ENCODE assay signal across 8 mouse cellular contexts in the genomic region with DNA sequence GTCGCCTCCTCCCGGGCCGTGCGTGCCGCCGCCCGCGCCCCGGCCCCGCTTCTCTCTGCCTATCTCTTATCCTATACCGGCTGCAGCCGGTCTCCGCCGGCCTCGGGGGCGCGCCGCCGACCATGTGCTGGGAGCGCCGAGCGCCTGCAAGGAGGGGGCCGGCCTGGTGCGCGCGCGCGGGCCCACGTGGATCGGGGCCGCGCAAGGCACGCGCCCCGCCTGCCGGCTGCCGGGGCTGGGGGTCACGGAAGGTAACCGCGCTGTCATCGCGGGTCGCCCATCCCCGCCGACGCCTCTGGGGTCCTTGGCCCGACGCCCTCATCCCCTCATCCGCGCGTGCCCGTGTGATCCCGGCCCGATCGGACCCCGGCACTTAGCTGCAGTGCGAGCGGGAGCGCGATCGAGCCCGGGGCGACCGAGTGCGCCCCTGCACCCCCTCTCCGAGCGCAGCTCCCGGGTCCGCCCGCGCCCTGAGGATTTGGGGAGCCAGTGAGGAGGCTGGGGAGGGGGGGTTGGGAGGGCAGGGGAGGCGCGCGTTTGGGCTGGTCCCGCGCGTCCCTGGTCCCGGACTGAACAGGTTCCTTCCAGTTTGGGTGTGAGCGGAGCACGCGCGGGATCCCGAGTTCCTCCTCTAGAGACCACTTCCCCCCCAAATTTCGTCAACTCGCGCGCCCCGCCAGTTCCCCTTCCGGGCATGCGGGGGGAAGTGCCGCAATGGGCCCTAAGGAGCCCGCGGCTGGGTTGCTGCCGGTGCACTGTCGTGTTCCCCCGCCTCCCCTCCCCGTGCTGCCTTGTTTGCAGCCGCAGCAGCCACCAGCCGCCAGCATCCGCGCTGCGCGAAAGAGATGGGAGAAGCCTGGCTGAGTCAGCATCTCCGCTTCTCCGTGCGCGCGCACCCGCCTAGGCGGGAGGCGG. TPM values are rescaled to one million over a fixed set of nuclear protein-coding genes. Genes with fewer than 3 reads are reported as not detected.
DNase-seq lines count a peak whose midpoint lies in the region; ATAC-seq and TF ChIP-seq lines count a peak whose summit lies in the region.

A gene (plus strand): TSS at position 204 of the 915 bp plus-strand sequence.
A gene (minus strand): TSS at position 428 of the 915 bp plus-strand sequence.

- peak; percentile 88 for DNase-seq in MN1 (ENCODE audit: low spot score)
- DNase-seq in cerebellum, adult 8-10 months, result peak; percentile 86
- DNase-seq in hindbrain, embryonic 10.5 days (ENCODE audit: low spot score), result peak; percentile 90
- DNase-seq in layer of hippocampus, postnatal 10 days (ENCODE audit: low spot score in 2 of 2), result peak; percentile 81 to 85
- peak; percentile 77 for DNase-seq in lung, postnatal 0 days (ENCODE audit: low spot score)
- peak; percentile 68 for DNase-seq in ovary, postnatal 10 days (ENCODE audit: low spot score)
- DNase-seq in thymus, postnatal 0 days (ENCODE audit: low spot score), result peak; percentile 96

- H3K36me3 ChIP-seq in hindbrain, embryonic 10.5 days, result no peaks in the 10 kb centered on the region
- no peaks in the 10 kb centered on the region for H3K36me3 ChIP-seq in lung, postnatal 0 days (ENCODE audit: insufficient read depth, low read length)

- peaks cover 66% of the 10 kb centered on the region for H3K4me1 ChIP-seq in hindbrain, embryonic 10.5 days (replicated peaks)
- peaks cover 4% of the 10 kb centered on the region; the same call in 1 of the 2 replicates for H3K4me1 ChIP-seq in lung, postnatal 0 days (ENCODE audit: insufficient read depth, low read depth, low read length)

- TF ChIP-seq CTCF in lung, postnatal 0 days (IDR thresholded peaks at IDR 0.05), result no peak

- H3K9me3 ChIP-seq in hindbrain, embryonic 10.5 days, result no peaks in the 10 kb centered on the region
- H3K9me3 ChIP-seq in lung, postnatal 0 days (ENCODE audit: low read length), result no peaks in the 10 kb centered on the region

- peaks cover 13% of the 10 kb centered on the region for H3K27me3 ChIP-seq in hindbrain, embryonic 10.5 days (ENCODE audit: insufficient read depth, poor library complexity, severe bottlenecking)
- H3K27me3 ChIP-seq in lung, postnatal 0 days (replicated peaks; ENCODE audit: insufficient read depth, low read length), result peaks cover 8% of the 10 kb centered on the region; the same call in 1 of the 2 replicates

- peak within 1 kb of the TSS; percentile 39 for H3K9ac ChIP-seq in lung, postnatal 0 days (replicated peaks; ENCODE audit: low read depth)

- peak within 1 kb of the TSS; percentile 86 for H3K4me3 ChIP-seq in hindbrain, embryonic 10.5 days
- peak within 1 kb of the TSS; percentile 71 for H3K4me3 ChIP-seq in lung, postnatal 0 days (ENCODE audit: low read depth, low read length)

- H3K27ac ChIP-seq in hindbrain, embryonic 10.5 days, result peak within 1 kb of the TSS; percentile 100
- peak within 1 kb of the TSS; percentile 47; the same call in 1 of the 2 replicates for H3K27ac ChIP-seq in lung, postnatal 0 days (ENCODE audit: low read length)

- TF ChIP-seq EP300 in lung, postnatal 0 days (IDR thresholded peaks at IDR 0.05), result no peak

- ATAC-seq in frontal cortex, adult (ENCODE audit: low TSS enrichment), result peak; percentile 86
- ATAC-seq in lung, postnatal 0 days, result peak; percentile 77

- peak within 1 kb of the TSS; percentile 100 for H3K4me2 ChIP-seq in lung, postnatal 0 days (replicated peaks; ENCODE audit: low read depth, low read length)

- under 1% methylated on average over 111 of the region's 111 CpGs for WGBS in hindbrain, embryonic 10.5 days
- WGBS in lung, postnatal 0 days, result 2% methylated on average over 62 of the region's 111 CpGs

RNA-seq across cellular contexts. Expression of the first gene that starts in this region (rescaled TPM):
- 2.6 and 3.8 TPM in 2 replicates for polyA plus RNA-seq in hindbrain, embryonic 10.5 days (2016; fragmentation: Nextera tagmentation; extraction: Ambion mirVana)
- total RNA-seq in layer of hippocampus, postnatal 10 days (2021), result 1 to 10 TPM; 6.6 to 9.1 TPM
- polyA plus RNA-seq in lung, postnatal 0 days (2015; fragmentation: Nextera tagmentation; extraction: Ambion mirVana), result 6.6 and 7.1 TPM in 2 replicates
- polyA plus RNA-seq in thymus, postnatal 0 days (2015; fragmentation: Nextera tagmentation; extraction: Ambion mirVana), result 2.3 and 2.4 TPM in 2 replicates

RNA-seq across cellular contexts. Expression of the second gene that starts in this region (rescaled TPM):
- 3.6 and 5.5 TPM in 2 replicates for polyA plus RNA-seq in hindbrain, embryonic 10.5 days (2016; fragmentation: Nextera tagmentation; extraction: Ambion mirVana)
- total RNA-seq in layer of hippocampus, postnatal 10 days (2021), result 10 to 100 TPM; 11.4 to 14.9 TPM
- polyA plus RNA-seq in lung, postnatal 0 days (2015; fragmentation: Nextera tagmentation; extraction: Ambion mirVana), result 1.8 and 2.3 TPM in 2 replicates
- 14.4 TPM in 2 replicates for polyA plus RNA-seq in thymus, postnatal 0 days (2015; fragmentation: Nextera tagmentation; extraction: Ambion mirVana)

Comparison
In these comparisons a context has a peak if more than half of its experiments do, and no peak if none do; other contexts are left out.
1. Peak in every context shown above with its lines: DNase-seq, ATAC-seq, H3K4me3 ChIP-seq and H3K27ac ChIP-seq.